Mouse (Mus musculus) liver, adult 10 weeks (tissue): Measurements from ENCODE around the gene S100a1. TPM values are rescaled to one million over a fixed set of nuclear protein-coding genes. Genes with fewer than 3 reads are reported as not detected.

Experiments
- polyA plus RNA-seq: library from polyadenylated mRNA; stranded (reverse); fragments of 350-450 nt; fragmentation: Illumina TruSeq; extraction: RNeasy Lipid Tissue Mini Kit (QIAGEN cat#74804); gene quantifications from one replicate; pipeline ENCODE4 v1.2.3, GENCODE M21; 2014; ENCODE audit warnings: low read depth, low replicate concordance

S100a1 gene
- polyA plus RNA-seq = 118 TPM

DNA sequence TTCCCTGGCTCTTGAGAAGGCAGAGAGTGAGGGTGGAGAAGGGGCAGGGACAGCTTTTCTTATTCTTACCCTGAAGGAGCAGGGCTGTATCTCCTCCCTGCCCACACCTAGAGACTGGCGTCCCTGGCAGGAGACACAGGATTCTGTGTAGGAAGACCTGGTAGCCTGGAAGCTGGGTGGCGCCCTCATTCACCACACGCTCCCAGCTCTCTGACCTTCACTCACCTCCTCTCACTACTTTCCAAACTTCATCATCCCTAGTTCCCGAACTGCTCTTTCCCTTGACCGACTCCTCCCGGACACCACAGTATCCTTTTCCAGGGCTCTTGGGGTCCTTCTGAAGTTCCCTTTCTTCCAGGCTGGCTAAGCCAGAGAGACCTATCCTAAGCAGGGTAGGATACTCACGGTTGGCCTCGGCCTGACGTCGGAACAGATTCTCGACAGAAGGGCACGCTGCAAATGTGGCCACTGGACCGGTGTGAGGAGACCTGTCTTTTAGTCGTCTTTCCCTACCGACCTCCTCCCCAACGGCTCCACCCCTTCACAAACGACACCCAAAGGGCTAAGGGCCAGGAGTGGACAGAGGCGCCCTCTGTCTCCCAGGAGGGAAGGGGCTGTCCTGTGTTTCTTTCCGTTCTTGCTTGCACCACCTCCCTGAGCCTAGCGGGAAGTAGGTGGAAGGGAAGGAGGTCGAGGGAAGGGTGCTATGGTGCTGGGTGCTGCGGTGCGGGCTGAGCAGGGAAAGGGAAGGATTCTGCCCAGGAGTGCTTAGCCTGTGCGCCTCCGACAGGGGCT, at the start of gene S100a1, which contains the start of gene S100a13:
Gene S100a1, minus strand, starts transcription at position 597 of the 795 bp plus-strand sequence.
Gene S100a13, plus strand, starts transcription at position 640 of the 795 bp plus-strand sequence.

DNA sequence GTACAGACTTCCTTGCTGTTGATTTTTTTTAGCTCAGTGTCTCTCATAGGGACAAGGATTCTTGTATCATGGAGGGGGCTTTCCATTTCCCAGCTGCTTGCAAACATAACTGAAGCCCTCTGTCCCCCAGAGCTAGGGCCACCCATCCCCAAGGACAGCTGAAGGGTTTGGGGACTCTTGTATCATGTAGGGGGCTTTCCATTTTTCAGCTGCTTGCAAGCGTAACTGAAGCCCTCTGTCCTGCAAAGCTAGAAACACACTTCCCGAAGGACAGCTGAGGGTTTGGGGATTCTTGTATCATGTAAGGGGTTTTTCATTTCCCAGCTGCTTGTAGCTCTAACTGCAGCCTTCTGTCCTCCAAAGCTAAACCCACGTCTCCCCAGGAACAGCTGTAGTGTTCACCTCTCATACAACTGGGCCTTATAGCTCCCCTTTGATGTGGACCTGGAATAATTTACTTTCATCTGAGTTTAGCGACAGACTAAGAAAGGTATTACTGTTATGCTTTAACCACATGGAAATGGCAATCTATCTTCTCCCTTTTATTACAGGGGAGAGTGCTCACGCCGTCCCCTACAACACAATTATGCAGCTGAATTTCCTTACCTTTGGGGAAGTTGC, 45.9 kb upstream of the S100a1 start, which contains the start of gene S100a3:
Gene S100a3, plus strand, starts transcription at position 571 of the 621 bp plus-strand sequence.

DNA sequence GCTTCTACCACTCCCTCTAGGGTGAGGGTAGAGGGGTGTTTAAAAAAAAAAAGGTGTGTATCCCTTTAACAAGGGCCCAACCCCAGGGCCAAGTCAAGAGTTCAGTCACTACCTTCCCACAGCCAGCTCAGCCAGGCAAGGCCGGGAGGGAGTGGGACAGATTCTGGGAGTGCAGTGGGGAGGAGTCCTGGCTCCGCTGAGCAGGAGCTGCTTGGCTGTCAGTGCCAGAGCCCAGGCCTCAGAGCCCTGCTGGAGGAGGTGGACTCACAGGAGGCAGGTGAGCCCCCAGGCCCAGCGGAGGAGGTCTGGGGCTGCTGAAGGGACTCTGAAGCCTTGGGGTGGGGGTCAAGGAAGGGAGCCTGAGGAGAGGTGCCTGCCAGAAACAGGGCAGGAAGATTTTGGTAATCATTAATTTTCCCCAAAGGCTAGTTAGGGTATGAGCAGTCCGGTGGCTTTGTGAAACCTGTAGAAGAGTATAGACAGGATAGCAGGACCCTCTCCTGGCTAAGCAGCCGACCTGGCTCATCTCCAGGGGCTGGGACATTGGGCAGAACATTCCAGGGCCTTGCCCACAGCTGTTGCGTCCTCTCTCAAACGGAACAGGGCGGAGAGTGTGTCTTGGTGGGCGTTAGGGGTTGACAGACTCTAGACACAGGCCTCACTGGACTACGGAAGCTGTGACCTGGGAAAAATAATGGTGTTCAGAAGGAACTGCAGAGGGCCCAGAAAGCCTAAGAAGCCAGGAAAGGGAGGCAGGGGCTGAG, 23.1 kb upstream of the S100a1 start, which contains the start of gene S100a16:
Gene S100a16, plus strand, starts transcription at position 114 of the 764 bp plus-strand sequence.

DNA sequence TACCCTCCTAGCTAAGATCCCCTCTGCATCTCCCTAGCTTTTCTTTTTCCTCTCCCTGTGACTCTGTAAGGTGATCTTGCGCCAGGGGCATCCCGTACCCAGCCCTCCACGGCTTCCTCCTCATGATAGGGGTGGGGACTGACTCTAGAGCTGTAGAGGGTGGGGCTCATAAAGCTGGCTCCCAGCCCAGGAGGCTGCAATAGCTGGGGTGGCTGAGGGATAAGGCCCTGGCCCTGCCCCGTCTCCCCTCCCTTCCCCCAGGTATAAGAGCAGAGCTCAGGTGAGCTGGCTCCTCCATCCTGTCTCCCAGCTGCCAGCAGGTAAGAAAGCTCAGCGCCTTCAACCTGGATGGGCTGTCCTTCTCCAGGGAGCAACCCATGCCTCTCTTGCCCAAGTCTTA, 12.4 kb upstream of the S100a1 start, which contains the start of gene S100a14:
Gene S100a14, plus strand, starts transcription at position 277 of the 400 bp plus-strand sequence.

DNA sequence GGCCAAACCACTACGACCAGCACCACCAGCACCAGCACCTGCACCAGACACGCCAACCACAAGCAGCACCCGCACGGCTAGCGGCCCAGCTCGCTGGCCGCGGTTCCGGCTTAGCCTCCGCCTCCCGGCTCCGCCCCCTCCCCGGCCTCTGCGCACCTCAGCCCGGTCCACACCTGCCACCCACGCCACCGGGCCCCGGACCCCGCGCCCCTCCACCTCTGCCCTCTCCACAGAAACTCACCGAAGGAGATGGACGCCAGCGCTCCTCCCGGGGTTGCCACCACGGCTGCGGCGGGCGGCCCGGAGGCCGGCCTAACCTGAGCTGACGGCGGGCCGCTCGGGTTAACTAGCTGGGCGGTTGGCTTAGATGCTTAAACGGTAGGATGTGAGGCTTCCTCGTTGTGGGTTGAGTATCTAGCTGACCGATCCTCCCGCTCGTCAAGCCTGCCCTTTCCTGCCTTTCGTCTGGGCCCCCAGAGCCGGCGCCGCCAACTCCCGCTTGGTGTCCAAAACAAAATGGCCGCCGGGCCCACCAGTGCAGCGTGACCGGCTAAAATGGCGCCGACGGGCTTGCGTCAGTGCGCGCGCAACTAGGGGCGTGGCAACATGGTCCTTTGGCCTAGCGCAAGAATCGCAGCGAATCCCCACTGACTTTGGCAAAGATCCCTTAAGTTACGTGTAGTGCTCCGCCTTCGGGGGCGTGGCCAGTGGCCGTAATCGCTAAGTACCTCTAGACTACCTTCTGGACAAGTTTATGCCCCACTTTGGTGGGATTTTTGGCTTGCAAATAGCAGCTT, 5.0 kb downstream of the S100a1 start, which contains the start of gene Chtop:
Gene Chtop, minus strand, starts transcription at position 549 of the 797 bp plus-strand sequence.

DNA sequence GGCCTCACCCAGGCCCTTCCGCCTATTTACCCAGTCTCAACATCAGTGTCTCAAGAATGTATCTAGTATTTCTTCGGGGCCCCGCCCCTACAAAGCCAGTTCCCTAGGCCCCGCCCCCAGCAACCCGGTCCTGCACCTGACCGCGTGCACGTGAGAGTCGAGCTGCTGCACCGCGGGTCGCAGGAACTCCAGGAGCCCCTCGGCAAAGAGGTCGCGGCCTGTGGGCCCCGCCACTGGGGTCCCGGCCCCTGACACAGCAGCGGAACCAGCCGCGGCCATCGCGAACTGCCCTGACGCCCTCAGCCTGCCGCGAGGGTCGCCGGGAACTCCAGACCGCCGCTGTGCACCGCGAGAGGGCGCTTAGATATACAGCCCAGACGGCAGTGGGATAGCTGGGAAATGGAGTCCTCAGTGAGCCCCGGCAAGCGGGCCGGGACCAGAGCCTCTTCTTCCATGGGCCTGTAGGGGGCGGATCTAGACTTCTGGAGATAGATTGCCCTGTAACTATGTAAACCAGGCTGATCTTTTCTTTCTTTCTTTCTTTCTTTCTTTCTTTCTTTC, 23.4 kb downstream of the S100a1 start, which contains the start of gene Snapin:
Gene Snapin, minus strand, starts transcription at position 338 of the 561 bp plus-strand sequence.

DNA sequence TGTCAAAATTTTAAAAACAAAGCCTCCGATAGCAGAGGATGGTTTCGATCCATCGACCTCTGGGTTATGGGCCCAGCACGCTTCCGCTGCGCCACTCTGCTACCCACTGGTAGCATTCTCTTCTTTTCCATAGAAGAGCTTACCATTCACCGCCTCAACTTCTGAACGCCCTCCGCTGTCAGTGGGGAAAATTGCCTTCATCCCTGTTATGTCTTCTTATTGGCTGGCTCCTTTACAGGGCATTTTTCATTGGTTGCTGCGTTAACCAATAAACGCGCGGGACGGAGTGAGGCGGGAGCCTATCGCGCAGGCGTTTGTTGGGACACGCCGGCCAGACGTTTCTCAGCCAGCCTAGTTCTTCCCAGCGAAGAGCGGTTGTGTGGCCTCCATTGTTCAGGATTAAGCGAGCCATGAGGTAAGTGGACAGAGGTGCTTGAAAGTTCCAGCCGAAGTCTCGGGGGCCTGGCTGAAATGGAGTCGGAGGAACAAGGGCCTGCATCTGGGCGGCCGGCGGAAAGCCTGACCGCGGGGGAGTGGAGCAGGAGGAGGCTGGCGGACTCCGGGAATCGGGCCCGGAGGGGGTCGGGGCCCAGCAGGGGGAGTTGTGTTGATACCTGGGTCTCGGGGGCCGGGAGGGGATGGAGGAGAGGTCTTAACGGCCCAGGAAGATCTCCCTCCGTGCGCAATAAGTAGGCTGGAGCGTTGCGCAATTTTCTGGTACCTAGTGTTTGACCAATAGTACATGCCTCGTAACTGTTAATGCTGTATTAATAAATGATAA, 38.2 kb downstream of the S100a1 start, which contains the start of gene Ilf2:
Gene Ilf2, plus strand, starts transcription at position 296 of the 781 bp plus-strand sequence.

DNA sequence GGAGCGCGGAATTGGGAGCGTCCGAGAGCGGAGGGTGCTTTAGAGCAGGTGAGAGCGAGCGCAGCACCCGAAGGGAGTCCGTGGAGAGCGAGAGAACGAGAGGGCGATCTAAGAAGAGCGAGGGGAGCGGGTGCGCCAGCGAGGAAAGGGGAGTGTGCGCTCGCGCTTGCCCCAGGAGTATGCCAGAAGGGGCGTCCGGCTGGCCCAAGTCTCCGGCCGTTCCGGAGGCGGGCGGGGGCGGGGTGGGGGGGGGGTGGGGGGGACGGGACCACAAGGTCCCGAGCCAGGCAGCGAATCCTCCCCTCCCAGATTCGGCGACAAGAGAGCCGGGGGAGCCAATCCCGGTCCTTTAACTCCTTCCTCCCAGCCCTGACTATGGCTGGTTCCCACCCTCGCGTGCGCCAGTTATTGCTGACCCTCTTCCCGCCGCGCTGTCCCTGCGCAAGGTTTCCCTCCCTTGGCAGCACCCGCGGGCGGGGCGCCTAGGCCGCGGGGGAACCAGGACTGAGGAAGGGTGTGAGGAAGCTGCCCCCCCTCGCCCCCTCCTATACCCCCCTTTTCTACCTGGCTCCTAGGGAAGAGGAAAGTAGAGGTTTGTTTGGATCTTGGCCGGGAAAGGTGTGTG, 48.4 kb downstream of the S100a1 start, which contains the start of gene Npr1:
Gene Npr1, minus strand, starts transcription at position 181 of the 625 bp plus-strand sequence.

Other genes starting within 250 kb of the S100a1 start
- gene Dennd4b, start 249.2 kb downstream of the S100a1 start, polyA plus RNA-seq = 0.87 TPM
- gene Gatad2b, start 221.2 kb downstream of the S100a1 start, polyA plus RNA-seq = 13.4 TPM
- not detected for gene Slc27a3, start 124.5 kb downstream of the S100a1 start, polyA plus RNA-seq
- 3.6 TPM for gene Ints3, start 80.8 kb downstream of the S100a1 start, polyA plus RNA-seq
- 3.0 TPM for gene Npr1, start 48.5 kb downstream of the S100a1 start, polyA plus RNA-seq
- 16.2 TPM for gene Ilf2, start 38.3 kb downstream of the S100a1 start, polyA plus RNA-seq
- 31.9 TPM for gene Snapin, start 23.4 kb downstream of the S100a1 start, polyA plus RNA-seq
- gene Chtop, start 4.9 kb downstream of the S100a1 start, polyA plus RNA-seq = 71.7 TPM
- gene S100a13, start within 50 bp of the S100a1 start, polyA plus RNA-seq = 21.7 TPM
- not detected for gene S100a14, start 12.5 kb upstream of the S100a1 start, polyA plus RNA-seq
- 12.6 TPM for gene S100a16, start 22.9 kb upstream of the S100a1 start, polyA plus RNA-seq
- gene S100a3, start 46.2 kb upstream of the S100a1 start, polyA plus RNA-seq = not detected
- gene S100a2, start 75.9 kb upstream of the S100a1 start, polyA plus RNA-seq = not detected
- not detected for gene Gm42674, start 87.5 kb upstream of the S100a1 start, polyA plus RNA-seq
- 1.1 TPM for gene S100a4, start 89.4 kb upstream of the S100a1 start, polyA plus RNA-seq
- not detected for gene S100a5, start 94.1 kb upstream of the S100a1 start, polyA plus RNA-seq
- gene S100a6, start 98.5 kb upstream of the S100a1 start, polyA plus RNA-seq = 1.2 TPM
- not detected for gene S100a7a, start 139.6 kb upstream of the S100a1 start, polyA plus RNA-seq
- 4.1 TPM for gene S100a8, start 154.6 kb upstream of the S100a1 start, polyA plus RNA-seq
- 2.4 TPM for gene S100a9, start 181.3 kb upstream of the S100a1 start, polyA plus RNA-seq
- gene Pglyrp4, start 212.5 kb upstream of the S100a1 start, polyA plus RNA-seq = not detected